Mouse (Mus musculus): ENCODE measurements around the gene Olfr1393.

Gene Olfr1393

GRCm38 (mm10) chr11:49278222-49278621, at the start of gene Olfr1393:
Olfr1393 (plus strand) TSS chr11:49278304.
- no peak for DNase-seq (ENCODE audit: low spot score in 2 of 2)

DNA sequence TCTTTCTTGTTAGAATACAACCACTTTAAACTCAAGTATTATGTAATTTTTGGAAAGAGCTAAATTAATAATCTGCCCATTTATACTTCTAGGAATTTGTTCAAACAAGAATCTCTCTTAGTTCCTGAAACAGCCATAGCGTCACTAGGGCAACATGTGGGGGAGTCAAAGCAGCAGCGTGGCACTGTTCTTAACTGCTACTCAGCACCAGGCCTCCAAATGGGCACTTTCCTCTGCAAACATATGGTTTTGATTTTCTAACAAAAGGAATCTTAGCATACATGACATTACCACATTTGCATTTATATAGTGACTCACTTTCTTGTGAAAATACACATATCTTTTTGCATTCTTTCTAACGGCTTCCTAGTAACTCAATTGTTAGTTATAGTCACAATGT, 45.3 kb upstream of the Olfr1393 start:
- no peak for DNase-seq (ENCODE audit: low spot score in 2 of 2)

DNA sequence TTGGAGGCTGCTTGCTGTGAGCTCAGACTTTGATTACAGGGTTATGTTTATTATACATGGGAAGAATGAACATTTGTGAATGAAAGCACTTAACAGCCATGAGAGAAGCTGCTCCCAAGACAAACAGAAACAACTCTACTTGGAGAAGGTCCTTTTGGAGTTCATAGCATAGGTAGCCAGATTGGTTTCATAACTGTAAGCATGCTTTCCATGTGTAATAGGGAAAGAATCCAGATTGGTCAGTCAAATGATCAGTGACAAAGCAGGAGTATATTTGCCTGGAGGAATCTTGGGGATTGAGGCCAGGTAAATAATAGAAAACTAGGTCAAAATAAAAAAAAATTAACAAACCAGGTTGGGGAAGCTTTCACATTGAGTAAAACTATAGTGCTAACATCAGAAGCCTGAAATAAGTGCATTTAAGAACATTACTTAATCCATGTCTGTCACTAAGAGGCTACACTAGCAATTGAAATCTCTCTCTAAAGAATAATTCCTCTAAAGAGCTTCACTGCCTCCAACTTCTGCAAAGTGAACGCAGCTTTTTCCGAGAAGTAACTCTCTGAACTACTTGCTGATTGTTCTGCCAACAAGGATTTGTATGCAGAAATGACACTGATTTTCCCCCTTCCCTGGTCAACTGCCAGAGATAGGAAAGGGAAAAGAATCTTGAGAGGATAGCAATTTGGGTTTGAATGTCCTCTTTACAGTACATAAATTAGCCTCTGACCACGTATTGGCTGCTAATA, 42.5 kb upstream of the Olfr1393 start:
- DNase-seq (ENCODE audit: low spot score in 2 of 2) = no peak

DNA sequence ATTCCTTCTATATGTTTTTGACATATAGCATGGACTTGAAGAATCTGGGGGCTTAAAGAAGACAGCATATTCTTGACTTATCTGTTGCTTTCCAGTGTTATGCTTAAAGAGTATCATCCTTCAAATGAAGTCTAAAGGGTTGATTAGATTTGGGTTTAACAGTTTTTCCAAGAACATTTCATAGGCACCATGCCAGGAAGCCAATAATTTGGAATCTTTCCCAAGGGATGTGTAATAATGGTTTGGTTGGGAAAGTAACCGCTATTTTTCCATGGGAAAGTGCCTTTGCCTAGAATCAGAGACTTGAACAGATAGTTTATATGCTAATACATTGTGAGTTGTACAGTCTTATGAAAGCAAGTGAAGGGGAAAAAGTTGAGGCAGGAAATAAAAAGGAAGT, 41.2 kb upstream of the Olfr1393 start:
- DNase-seq (ENCODE audit: low spot score in 2 of 2) = no peak

GRCm38 (mm10) chr11:49237532-49237931, 40.6 kb upstream of the Olfr1393 start:
- DNase-seq (ENCODE audit: low spot score in 2 of 2) = no peak

DNA sequence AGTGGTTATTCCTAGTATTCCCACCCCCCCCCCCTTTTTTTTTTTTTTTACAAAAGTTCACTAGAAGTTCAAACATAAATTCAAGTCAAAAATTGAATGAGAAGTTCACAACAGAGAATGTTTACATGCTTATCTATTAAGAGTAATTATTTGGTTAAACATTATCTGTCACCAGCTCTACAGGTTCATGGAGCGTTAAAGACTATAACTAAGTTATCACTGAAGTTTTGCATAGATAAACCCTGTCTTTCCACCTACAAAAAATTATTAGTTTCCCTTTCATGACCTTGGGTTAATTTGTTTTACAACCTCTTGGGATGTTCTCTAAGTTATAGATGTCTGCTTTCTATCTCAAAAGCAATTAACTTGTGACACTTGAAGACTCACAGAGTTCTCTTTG, 37.8 kb upstream of the Olfr1393 start:
- DNase-seq (ENCODE audit: low spot score in 2 of 2) = no peak

- DNase-seq (ENCODE audit: low spot score in 2 of 2) = no peak
Observed at GRCm38 (mm10) chr11:49240874-49241273, 37.2 kb upstream of the Olfr1393 start.

GRCm38 (mm10) chr11:49241471-49241870, 36.6 kb upstream of the Olfr1393 start:
- DNase-seq (ENCODE audit: low spot score in 2 of 2) = no peak

DNA sequence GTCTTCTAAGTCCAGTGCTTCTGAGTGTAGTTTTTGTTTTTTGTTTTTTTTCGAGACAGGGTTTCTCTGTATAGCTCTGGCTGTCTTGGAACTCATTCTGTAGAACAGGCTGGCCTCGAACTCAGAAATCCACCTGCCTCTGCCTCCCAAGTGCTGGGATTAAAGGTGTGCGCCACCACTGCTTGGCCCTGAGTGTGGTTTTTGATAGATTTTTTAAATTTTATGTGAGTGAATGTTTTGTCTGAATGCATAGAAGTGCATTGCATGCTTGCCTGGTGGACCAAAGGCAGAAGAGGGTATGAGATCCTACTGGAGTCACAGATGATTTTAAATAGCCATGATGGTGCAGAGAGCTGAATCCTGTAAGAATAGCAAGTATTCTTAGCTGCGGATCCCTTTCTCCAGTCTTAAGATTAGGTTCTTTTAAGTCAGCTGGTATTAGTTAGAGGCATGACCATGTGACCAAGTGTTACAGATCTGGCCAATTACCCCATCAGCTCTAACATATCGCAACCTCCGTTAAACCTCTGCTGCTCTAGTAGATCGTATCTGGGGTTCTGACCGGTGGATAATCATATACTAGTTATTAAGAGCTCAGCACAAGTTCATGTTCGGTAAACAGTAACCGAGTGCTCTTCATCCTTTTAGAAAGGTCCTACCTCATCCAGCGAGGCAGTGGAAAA, 35.0 kb upstream of the Olfr1393 start:
- no peak for DNase-seq (ENCODE audit: low spot score in 2 of 2)

- DNase-seq (ENCODE audit: low spot score in 2 of 2) = peak; percentile 83 to 87
Observed at GRCm38 (mm10) chr11:49243727-49244594, 34.1 kb upstream of the Olfr1393 start, which contains the start of gene Mgat1. Mgat1 (plus strand) TSS chr11:49244191.

- DNase-seq (ENCODE audit: low spot score in 2 of 2) = no peak
Observed at GRCm38 (mm10) chr11:49244595-49244930, 33.5 kb upstream of the Olfr1393 start.

GRCm38 (mm10) chr11:49245176-49245575, 32.9 kb upstream of the Olfr1393 start:
- no peak for DNase-seq (ENCODE audit: low spot score in 2 of 2)

DNA sequence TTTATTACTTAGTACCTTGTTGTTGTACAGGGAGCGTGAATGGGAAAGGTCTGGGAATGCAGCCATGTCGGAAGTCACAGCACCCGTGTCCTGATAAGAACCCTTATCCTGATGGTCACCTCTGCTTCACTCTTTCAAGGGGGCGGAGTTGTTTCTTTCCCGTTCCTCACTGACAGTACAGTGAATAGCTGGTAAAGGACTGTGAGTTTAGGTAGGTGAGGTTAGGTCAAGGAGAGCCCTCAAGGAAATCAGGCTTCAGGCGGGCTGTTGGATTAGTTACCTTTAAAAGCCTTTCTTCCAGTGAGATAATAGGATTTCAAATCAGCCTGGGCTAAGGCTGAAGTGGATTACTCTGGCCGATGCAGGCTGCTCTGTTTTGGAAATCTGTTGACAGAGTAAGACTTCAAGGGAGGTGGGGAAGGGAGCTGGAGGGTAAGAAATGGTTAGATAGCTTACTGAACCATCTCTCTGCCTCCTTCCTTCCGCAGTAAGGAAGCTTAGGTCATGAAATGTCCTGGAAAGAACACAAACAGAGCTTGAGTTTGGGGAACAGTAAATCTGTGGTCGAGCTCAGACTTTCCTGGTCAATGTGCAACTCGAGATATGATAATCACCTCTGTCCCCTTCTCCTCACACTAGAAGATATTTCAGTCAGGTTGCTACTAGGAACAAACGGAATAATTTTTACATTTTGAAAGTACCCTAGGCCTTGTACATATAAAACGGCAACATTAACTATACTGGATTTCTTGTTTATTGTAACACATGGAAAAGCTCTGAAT, 32.3 kb upstream of the Olfr1393 start:
- DNase-seq (ENCODE audit: low spot score in 2 of 2) = no peak

- no peak for DNase-seq (ENCODE audit: low spot score in 2 of 2)
Observed at GRCm38 (mm10) chr11:49246523-49246922, 31.6 kb upstream of the Olfr1393 start.

DNA sequence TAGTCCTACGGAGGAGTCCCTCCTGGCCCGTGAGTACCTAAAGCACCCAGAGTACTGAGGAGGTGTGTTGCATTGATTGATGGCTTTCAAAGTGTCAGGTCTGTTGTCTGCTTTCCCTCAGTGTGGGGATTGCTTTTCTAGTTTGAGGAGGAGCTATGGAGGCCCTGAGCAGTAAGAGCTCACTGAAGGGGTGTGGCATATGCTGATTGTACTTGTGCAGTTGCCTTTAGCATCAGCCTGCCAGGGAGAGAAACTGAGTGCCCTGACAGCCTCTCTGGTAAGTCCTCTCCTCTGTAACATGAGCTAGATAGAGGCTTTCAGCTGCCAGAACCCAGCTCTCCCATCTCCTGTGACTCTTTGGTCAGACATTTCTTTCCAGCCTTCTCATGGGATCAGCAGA, 30.8 kb upstream of the Olfr1393 start:
- peak in 1 of 2 experiments; percentile 25 for DNase-seq (ENCODE audit: low spot score in 2 of 2)

GRCm38 (mm10) chr11:49248226-49248973, 29.7 kb upstream of the Olfr1393 start:
- DNase-seq (ENCODE audit: low spot score in 2 of 2) = no peak

DNA sequence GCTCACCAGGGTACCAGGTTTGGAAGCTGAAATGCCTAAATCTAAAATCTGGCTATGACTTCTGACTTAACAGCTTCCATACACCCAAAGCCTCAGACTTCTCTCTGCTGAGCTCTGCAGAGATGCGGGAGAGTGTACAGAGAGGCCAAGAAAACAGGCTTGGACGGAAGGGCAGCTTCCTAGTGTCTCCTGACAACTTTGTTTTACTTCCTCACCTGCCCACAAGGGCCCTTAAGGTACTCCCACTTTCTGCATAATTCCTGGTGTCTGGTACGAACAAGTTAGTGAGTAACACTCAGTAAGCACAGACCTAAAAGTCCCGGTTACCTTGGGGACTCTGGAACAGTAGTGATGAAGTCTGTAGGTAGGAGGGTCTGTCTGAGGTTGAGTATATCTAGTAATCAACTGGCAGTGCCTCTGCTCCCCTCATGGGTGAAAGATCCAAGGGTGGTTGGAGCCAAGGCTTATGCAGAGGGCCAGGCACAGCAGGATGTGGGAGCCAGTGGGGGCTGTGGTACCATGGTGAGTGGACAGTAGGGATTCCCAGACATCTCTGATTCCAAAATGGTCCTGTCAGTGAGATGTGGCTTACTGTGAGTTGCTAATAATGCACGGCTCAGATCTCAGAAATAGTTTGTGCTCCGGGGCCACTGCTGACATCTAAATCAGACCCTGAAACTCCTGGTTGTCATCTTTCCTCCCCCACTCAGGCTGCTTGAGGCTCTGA, 29.0 kb upstream of the Olfr1393 start:
- DNase-seq (ENCODE audit: low spot score in 2 of 2) = no peak

GRCm38 (mm10) chr11:49249811-49250421, 28.2 kb upstream of the Olfr1393 start:
- peak in 1 of 2 experiments; percentile 66 for DNase-seq (ENCODE audit: low spot score in 2 of 2)
